Mouse (Mus musculus) thymus, postnatal 10 days (tissue): ENCODE data around the gene Pank4.

ENCODE experiments used
- DNase-seq, 2 experiments: peaks; one replicate each; pipeline ENCODE4 v3.0.0; 2021; ENCODE audit warnings: low spot score in 2 of 2

The Pank4 gene

DNA sequence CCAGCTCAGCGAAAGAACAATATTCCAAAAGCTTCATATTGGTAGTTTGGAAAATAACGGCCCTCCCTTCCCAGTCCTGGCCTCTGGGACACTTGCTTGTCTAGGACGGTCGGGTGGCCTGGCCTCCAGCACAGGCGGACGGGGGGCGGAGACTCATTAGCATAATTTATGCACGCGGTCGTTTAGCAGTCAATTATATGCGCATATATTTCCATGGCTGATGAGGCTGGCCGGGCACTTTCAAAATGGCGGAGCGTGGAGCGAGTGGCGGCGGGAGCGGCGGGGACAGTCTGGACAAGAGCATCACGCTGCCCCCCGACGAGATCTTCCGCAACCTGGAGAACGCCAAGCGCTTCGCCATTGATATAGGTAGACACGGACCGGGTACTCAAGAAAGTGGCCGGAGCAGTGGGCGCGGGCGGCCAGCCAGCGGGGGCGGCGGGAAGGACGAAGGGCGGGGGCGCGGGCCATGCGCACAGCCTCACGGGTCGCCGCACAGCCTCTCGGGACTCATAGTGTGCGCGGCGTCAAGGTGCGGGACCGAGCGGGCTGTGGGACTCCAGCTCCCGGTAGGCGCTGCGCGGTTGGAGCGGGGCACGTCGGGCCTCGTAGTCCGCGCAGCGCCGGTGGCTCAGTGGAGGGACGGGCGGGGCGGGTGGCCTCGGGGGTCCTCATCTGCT is at the start of gene Pank4:
Pank4 (plus strand) TSS at position 223 of the 680 bp plus-strand sequence.
- DNase-seq: peak; percentile 81 to 82

DNA sequence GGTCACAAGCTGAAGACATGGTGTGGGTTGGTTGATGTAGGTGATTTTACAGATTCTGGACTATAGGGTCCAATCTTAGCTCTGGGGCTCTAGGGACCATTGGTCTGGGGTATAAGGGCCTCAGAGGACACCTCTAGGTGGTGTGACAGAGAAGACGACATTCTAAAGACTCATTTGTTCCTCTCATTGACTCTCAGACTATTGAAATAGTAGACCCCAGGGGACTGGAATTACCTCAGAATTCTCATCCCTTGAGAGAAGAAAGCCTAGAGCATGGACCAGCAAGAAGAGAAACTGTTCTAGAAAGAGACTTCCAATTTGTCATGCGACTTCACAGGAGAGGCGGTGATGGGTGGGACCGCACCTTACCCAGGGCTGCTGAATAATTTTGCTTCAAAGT is 49.7 kb upstream of the Pank4 start:
- DNase-seq: no peak

- DNase-seq: no peak
Observed at GRCm38 (mm10) chr4:154914707-154915106, 49.2 kb upstream of the Pank4 start.

- no peak for DNase-seq
Observed at GRCm38 (mm10) chr4:154915286-154915685, 48.6 kb upstream of the Pank4 start.

GRCm38 (mm10) chr4:154916662-154917061 is 47.3 kb upstream of the Pank4 start:
- no peak for DNase-seq

DNA sequence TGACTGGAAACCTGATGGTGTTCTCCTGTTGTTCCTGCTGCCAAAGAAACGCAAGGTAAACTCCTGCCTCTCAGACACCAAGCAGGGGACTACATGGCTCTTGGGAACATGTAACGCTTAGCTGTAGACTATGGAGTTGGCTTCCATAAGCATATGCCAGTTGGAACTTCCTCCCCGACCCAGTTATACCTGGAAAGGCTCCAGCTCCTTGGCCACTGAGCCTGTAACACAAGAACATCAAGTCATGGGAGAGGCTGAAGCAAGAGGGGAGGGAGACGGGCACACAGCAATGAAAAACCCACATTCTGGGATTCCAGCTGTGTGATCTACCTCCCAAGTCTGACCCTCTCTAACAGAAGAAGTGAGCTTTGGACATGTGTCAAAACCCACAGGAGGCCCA is 41.6 kb upstream of the Pank4 start:
- no peak for DNase-seq

DNA sequence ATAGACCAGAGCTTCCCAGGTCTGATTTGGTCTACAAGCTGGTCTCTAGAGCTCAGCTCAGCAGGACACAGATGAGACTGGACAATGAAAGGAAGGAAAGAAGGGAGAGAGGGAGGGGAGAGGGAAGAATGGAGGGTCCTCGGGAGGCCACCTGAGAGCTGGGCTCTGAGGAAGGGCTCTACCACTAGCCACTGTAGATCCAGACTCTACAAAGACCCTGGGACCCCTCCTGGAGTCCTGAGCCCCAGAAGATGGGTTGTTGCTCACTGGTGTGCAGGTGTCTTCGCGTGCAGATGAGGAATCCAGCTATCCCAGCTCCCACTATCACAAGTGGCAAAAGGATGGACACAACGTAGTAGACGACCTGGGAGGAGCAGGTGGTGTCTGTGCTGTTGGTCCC is 41.0 kb upstream of the Pank4 start:
- DNase-seq: no peak

GRCm38 (mm10) chr4:154925413-154925812 is 38.5 kb upstream of the Pank4 start:
- peak; percentile 42 to 74 for DNase-seq

GRCm38 (mm10) chr4:154926969-154927898 is 36.7 kb upstream of the Pank4 start:
- no peak for DNase-seq

DNA sequence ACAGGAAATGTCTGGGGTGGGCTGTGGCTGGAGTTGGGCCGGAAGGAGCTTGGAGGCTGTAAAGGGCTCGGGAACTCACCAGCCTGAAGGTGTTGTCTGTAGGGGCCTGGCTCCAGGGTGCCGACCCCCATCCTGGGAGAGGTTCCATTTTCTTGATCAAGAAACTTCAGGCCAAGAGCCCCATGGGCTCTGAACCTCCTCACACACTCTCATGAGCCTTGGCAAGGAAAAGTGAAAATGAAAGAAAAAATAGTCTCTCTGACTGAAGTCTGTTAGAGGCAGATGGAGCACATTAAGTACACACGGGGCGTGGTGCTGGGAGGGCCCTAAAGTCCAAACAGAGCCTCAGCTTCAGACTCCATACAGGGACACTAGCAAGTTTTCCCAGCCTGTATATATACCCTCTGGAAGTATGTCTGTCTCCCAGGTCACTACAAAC is 36.0 kb upstream of the Pank4 start:
- peak in 1 of 2 experiments; percentile 34 for DNase-seq

DNA sequence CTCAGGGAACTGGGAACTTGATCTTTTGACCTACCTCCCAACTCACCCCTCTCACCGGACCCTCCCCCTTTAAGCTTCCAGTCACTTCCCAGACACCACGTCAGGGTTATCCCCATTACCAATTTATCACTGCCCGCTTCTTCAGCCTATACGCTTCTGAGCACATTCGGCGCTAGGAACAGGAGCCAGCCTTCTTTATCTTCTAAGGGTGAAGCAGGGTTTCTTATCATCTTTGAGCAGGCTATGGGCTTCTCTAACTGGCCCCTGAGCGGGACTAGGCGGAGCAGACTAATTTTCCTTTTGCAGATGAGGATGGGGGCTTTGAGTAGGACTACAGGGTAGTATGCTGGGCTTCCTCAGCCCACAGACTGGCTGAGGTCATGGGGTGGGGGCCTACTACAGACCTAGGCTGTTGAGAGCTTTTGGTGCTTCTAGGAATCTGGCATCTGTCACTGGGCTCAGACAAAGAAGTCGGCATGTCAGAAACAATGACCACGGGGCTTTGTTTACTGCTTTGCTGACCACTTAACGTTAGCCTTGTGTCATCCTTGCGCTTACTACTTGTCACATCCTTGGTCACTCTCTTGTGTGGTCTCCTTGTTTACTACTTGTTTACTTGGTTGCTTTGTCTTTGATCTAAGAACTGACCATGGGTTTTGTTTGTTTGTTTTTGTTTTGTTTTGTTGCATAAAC is 35.4 kb upstream of the Pank4 start, which contains the start of gene Tnfrsf14:
Tnfrsf14 (minus strand) TSS at position 169 of the 693 bp plus-strand sequence.
- DNase-seq: no peak

DNA sequence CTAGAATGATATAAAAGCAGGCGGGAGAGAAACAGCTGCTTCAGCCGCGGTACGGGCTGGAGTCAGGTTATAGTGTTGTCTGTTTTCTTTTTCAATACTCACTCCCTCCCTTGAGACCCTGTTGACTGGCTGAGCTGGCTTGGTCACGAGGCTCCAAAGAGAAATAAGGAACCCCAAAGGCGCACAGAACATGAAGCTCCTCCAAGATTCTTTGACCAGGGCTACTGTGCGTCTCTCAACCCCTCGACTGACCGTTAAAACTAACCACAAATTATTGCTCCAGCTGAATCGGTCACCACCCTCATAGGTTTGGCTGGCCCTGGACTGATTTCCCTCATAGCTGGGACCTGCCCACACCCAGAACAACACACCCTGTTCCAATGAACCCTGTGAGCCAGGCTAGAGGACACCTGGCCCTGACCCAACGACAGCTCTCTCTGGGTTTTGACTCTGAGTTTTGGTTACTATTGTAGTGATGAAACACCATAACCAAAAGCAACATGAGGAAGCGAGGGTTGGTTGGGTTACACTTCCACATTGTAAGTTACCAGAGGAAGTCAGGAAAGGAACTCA is 34.7 kb upstream of the Pank4 start:
- no peak for DNase-seq

GRCm38 (mm10) chr4:154933306-154933907 is 30.5 kb upstream of the Pank4 start:
- no peak for DNase-seq

DNA sequence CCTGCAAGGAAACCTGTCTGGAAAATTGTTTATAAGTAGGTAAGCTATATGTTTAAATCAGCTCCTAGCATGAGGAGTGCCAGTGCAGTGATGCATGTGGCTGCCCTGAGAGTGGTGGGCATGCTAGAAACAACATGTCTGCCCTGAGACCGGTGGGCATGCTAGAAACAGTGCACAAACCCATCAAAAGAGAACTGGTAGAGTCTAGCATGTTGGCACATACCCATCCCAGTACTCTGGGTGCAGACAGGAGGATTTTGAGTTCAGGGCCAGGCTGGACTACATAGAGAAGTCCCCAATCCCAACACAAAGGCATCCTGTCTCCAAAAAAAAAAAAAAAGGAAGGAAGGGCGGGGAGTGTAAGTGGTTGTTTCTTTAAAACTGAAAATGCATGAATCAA is 29.1 kb upstream of the Pank4 start:
- DNase-seq: no peak

- DNase-seq: peak; percentile 58 to 69
Observed at GRCm38 (mm10) chr4:154935788-154936187, 28.1 kb upstream of the Pank4 start.

DNA sequence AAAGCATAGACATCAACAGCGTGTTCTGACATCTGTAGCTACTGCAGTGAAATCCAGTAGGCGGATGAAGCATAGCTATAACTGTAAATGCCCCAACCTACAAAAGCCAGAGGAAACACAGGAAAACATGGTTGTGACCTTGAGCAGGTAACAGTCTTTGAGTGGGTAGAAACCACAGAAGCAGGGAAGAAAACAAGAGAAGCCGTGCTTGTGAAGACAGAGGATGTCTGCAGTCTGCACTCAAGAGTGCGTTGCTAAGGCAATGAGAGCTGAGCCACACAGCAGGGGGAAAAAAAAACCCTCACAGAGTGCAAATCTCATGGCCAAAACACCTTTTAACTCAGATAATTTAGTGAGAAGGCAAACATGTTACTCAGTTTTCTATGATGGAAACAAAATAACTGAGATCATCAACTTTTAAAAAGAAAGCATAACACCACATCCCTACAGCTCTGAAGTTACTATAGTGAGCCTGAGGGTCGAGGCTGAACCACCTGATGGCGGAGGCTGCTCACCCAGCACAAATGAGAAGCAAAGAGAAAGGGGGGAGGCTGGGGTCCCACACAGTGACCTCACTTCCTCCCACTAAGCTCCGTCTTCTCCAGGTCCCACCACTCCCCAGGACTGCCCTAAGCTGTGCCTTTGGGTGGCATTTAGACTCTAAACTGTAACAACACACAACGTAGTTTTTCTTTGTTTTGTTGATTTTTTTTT is 27.2 kb upstream of the Pank4 start:
- DNase-seq: peak; percentile 55 to 66

GRCm38 (mm10) chr4:154937746-154938145 is 26.2 kb upstream of the Pank4 start:
- DNase-seq: no peak

- DNase-seq: no peak
Observed at GRCm38 (mm10) chr4:154940156-154940555, 23.8 kb upstream of the Pank4 start.

GRCm38 (mm10) chr4:154941831-154942230 is 22.1 kb upstream of the Pank4 start:
- DNase-seq: no peak

GRCm38 (mm10) chr4:154942632-154943322 is 21.1 kb upstream of the Pank4 start:
- no peak for DNase-seq
